Mouse (Mus musculus) embryonic facial prominence, embryonic 11.5 days (tissue): Measurements from ENCODE around the gene Aff4. TPM values are rescaled to one million over a fixed set of nuclear protein-coding genes. Genes with fewer than 3 reads are reported as not detected.

Experiments
- ATAC-seq: fragments of 200-750 bp; cut with Nextera tagmentation; replicated peaks from 2 replicates; pipeline ENCODE4 v1.8.0; 2017; ENCODE audit warnings: low read depth; ENCODE audit not compliant: insufficient number of reproducible peaks, low FRiP score, low TSS enrichment
- DNase-seq: peaks from one replicate; pipeline ENCODE4 v3.0.0-alpha.2; 2015; ENCODE audit warnings: low spot score
- H3K27ac ChIP-seq: fragments of 300-500 bp; sonication (generic); replicated peaks from 2 replicates; pipeline ENCODE4 v1.5.1; 2014; ENCODE audit warnings: mild to moderate bottlenecking, low read depth, low read length, control low read depth
- H3K27me3 ChIP-seq: fragments of 300-500 bp; sonication (generic); 2 replicates; pipeline ENCODE4 v1.6.1; 2014; ENCODE audit warnings: mild to moderate bottlenecking, low read length, moderate library complexity, mixed read lengths; ENCODE audit not compliant: control insufficient read depth, insufficient read depth
- H3K36me3 ChIP-seq: fragments of 300-500 bp; sonication (generic); replicated peaks from 2 replicates; pipeline ENCODE4 v1.6.1; 2014; ENCODE audit warnings: low read depth, mild to moderate bottlenecking, low read length, moderate library complexity, mixed read lengths; ENCODE audit not compliant: control insufficient read depth, insufficient read depth
- H3K4me1 ChIP-seq: fragments of 300-500 bp; sonication (generic); 2 replicates; pipeline ENCODE4 v1.6.1; 2014; ENCODE audit warnings: low read length, mixed read lengths; ENCODE audit not compliant: control insufficient read depth, insufficient read depth
- H3K4me2 ChIP-seq: fragments of 300-500 bp; sonication (generic); 2 replicates; pipeline ENCODE4 v1.6.1; 2014; ENCODE audit warnings: low read depth, mild to moderate bottlenecking, control low read depth, low read length, moderate library complexity
- H3K4me3 ChIP-seq: fragments of 300-500 bp; sonication (generic); 2 replicates; pipeline ENCODE4 v1.5.1; 2014; ENCODE audit warnings: low read depth, low read length, control low read depth
- H3K9ac ChIP-seq: fragments of 300-500 bp; sonication (generic); replicated peaks from 2 replicates; pipeline ENCODE4 v1.6.1; 2014; ENCODE audit warnings: mild to moderate bottlenecking, control low read depth, low read length
- H3K9me3 ChIP-seq: fragments of 300-500 bp; sonication (generic); replicated peaks from 2 replicates; pipeline ENCODE4 v1.6.1; 2016; ENCODE audit warnings: mild to moderate bottlenecking, low read length, inconsistent platforms, mixed read lengths; ENCODE audit not compliant: control insufficient read depth
- WGBS: fragments of 180-500 bp; shearing (Covaris S2); extraction: QIAGEN DNeasy Blood & Tissue Kit; methylation state at CpG from one replicate; pipeline ENCODE4 v1.1.7; 2014; 5-methylcytosine and 5-hydroxymethylcytosine counted together
- polyA plus RNA-seq: library from polyadenylated mRNA; unstranded; fragments of >200 nt; fragmentation: Nextera tagmentation; extraction: Ambion mirVana; gene quantifications from 2 replicates; pipeline ENCODE4 v1.2.1, GENCODE M21; 2014

The Aff4 gene
- polyA plus RNA-seq, result 37.5 and 38.5 TPM in 2 replicates

DNA sequence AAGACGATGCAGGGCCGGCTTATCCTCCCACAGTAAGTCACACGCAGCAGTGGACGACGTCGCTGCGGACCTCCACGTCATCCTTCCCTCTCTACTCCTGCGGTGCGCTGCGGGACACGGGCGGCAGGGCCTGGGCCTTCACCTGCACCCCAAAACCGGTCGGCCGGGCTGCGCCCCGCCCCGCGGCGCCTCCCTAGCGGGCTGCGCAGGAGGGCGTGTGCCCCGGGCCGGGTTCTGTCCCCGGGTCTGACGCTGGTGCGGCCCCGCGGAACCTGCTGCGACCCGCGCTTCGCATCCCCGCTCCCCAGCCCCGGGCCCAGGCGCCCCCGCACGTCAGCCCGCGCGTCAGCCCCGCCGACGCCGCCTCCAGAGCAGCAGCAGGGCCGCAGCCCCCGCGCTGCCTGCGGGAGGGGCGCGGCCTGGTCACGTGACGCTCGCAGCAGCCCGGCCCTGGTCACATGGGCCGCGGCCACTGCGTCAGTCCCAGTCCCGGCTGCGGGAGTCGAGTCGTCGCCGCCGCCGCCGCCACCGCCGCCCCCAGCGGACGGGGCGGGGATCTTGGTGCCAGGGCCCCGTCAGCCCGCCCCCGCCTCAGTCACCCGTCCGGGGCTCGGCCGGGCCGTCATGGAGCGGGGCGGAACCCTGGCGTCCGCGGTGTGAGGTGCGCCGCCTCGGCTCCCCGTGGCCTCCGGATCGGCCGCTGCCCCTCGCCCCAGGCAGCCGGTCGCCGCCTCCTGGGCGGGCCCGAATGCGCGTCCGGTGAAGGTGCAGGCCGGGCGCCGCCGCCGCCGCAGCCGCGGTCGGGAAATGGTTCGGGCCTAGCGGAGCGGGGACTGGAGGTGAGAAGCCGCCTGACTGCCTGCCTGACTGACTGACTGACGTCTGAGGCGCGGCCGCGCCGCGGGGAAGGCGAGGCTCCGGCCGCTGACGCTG is at the start of gene Aff4:
TSS of gene Aff4 (plus strand) at position 543 of the 933 bp plus-strand sequence.
- DNase-seq (peak; percentile 94), ATAC-seq (peak; percentile 89)
- Histone ChIP-seq H3K4me2 (peak within 1 kb of the TSS; percentile 92), H3K27me3 (no peaks in the 10 kb centered on the region), H3K9ac (peak within 1 kb of the TSS; percentile 95), H3K36me3 (no peaks in the 10 kb centered on the region), H3K9me3 (no peaks in the 10 kb centered on the region), H3K4me1 (no peaks in the 10 kb centered on the region), H3K4me3 (peak within 1 kb of the TSS; percentile 95), H3K27ac (peak within 1 kb of the TSS; percentile 85)
- under 1% methylated on average over 102 of the region's 127 CpGs for WGBS

DNA sequence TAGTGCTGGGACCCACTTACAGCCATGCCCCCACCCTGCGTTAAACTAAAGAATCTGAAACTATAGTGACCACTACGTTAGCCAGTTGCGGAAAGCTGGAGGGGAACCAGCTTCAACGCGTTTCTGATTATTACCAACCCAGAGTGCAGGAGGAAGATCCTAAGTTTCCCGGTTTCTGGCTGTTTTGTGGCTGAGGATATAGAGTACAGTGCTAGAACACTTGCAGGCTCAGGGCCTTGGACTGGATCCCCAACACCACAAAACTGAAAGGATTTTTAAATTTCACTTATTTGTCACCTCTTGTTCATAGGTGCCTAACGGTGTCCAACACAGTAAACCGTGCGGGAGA is 49.5 kb upstream of the Aff4 start:
- no peak for ATAC-seq
- H3K9me3 ChIP-seq, result no peaks in the 10 kb centered on the region
- no peaks in the 10 kb centered on the region for H3K4me1 ChIP-seq
- H3K4me3 ChIP-seq, result peak overlapping the region; percentile 95
- peak overlapping the region; percentile 92 for H3K27ac ChIP-seq
- 59% methylated on average over 9 of the region's 9 CpGs for WGBS
- no peaks in the 10 kb centered on the region for H3K36me3 ChIP-seq
- no peaks in the 10 kb centered on the region for H3K27me3 ChIP-seq
- H3K4me2 ChIP-seq, result peak overlapping the region; percentile 54
- H3K9ac ChIP-seq, result peak overlapping the region; percentile 68
- no peak for DNase-seq

DNA sequence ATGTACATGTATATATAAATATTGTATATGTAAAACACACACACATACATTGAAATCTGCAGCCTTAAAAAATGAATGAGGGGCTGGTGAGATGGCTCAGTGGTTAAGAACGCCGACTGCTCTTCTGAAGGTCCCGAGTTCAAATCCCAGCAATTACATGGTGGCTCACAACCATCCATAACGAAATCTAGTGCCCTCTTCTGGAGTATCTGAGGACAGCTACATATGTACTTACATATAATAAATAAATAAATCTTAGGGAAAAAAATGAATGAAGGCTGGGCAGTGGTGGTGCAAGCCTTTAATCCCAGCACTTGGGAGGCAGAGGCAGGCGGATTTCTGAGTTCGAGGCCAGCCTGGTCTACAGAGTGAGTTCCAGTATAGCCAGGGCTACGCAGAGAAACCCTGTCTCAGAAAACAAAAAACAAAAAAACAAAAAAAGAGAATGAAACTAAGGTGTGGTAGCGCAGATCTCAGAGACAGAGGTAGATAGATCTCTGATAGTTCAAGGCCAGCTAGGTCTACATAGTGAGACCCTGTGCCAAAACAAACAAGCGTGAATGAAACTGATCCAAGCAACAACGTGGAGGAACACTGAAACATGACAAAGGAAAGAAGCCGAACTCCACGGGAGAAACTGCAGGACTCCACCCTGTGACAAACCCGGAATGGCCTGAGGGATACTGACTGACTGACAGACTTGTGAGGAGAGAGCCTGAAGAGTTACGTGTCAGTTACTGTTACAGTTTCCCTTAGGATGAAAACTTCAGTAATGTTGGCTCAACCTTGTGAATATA is 46.4 kb upstream of the Aff4 start:
- H3K27me3 ChIP-seq, result no peaks in the 10 kb centered on the region
- no peaks in the 10 kb centered on the region for H3K4me1 ChIP-seq
- no peaks in the 10 kb centered on the region for H3K9me3 ChIP-seq
- H3K4me2 ChIP-seq, result no peak overlapping the region
- WGBS, result 83% methylated on average over 14 of the region's 14 CpGs
- H3K9ac ChIP-seq, result no peak overlapping the region
- no peak overlapping the region for H3K4me3 ChIP-seq
- H3K36me3 ChIP-seq, result no peaks in the 10 kb centered on the region
- H3K27ac ChIP-seq, result no peak overlapping the region
- DNase-seq (no peak), ATAC-seq (no peak)

DNA sequence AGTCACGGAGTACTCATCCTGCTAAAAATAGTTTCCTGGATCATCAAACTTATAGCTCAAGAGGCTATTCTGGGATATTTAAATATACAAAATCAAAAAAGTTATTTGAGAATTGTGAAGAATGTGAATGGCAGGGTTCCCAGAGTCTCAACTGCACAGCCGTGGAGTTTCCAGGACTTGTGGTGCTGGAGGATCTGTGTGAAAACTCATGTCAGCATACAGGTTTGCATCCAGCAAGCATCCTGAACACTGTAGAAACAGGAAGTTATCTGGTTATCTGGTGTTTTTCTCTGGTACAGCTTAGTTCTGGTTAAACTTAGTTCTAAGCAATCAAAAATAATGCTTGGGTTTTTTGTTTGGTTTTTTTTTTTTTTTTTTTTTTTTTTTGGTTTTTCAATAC is 43.7 kb upstream of the Aff4 start:
- ATAC-seq, result no peak
- H3K27me3 ChIP-seq, result no peaks in the 10 kb centered on the region
- no peaks in the 10 kb centered on the region for H3K4me1 ChIP-seq
- DNase-seq, result no peak
- no peaks in the 10 kb centered on the region for H3K36me3 ChIP-seq
- H3K9ac ChIP-seq, result no peak overlapping the region
- H3K4me2 ChIP-seq, result no peak overlapping the region
- H3K4me3 ChIP-seq, result no peak overlapping the region
- H3K9me3 ChIP-seq, result no peaks in the 10 kb centered on the region
- 88% methylated on average over 2 of the region's 2 CpGs for WGBS
- no peak overlapping the region for H3K27ac ChIP-seq

DNA sequence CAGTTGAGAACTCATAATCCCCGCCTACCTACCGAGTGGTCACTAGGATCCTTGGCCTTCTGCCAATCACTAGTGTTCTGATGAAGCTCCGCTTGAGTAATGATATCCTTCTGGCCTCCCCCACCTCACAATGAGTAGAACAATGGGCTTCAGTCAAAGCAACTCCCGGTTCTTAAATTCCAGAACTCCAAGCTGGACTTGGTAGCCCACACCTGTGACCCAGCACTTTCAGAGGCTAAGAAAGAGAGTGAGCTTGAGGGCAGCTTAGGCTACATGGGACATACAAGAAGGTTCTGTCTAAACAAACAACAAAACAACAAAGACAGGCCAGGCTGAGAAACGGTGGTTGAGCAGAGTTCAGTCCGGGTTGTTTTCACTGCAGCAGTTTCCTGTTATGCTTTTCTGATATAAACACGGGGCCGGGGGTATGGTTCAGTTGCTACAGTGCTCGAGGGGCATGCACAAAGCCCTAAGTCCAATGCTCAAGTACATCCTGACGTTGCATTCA is 43.0 kb upstream of the Aff4 start:
- H3K4me3 ChIP-seq, result no peak overlapping the region
- 60% methylated on average over 10 of the region's 10 CpGs for WGBS

DNA sequence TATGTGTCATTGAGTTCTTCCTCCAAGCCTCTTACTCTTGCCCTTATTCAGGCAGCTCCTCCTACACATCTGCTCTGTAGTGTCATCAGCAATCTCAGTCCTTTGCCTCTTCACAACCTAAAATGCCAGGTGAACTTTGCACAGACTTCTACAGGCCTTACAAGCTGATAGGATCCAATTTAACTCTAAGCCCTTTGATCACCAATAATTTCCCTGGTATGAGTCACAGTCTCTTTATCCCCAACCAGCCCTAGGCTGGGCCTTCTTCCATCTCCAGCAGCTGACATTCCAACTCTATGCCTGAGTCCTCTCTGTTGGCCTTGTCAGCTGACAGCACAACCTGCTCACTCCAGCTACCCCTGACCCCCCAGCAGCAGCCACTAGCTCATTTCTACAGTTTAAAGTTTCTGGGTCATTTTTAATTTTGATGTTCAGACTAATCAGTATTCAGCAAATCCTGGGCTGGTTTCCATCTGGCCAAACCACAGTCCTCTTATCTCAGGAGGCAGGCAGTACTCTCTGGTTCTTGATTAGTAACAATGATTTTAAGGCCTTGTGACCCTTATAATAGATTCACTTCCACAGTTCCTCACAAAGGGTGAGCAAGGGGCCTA is 42.3 kb upstream of the Aff4 start:
- Histone ChIP-seq H3K9ac (no peak overlapping the region), H3K4me2 (no peak overlapping the region), H3K4me1 (no peaks in the 10 kb centered on the region), H3K9me3 (no peaks in the 10 kb centered on the region), H3K4me3 (no peak overlapping the region), H3K27ac (no peak overlapping the region), H3K27me3 (no peaks in the 10 kb centered on the region), H3K36me3 (no peaks in the 10 kb centered on the region)
- no peak for DNase-seq
- no peak for ATAC-seq

More for the DNA sequence above, 43.0 kb upstream of the Aff4 start:
- no peak for ATAC-seq
- no peaks in the 10 kb centered on the region for H3K36me3 ChIP-seq
- no peak overlapping the region for H3K4me2 ChIP-seq
- H3K4me1 ChIP-seq, result no peaks in the 10 kb centered on the region
- no peak overlapping the region for H3K27ac ChIP-seq
- H3K9ac ChIP-seq, result no peak overlapping the region
- no peaks in the 10 kb centered on the region for H3K9me3 ChIP-seq
- DNase-seq, result no peak
- no peaks in the 10 kb centered on the region for H3K27me3 ChIP-seq

DNA sequence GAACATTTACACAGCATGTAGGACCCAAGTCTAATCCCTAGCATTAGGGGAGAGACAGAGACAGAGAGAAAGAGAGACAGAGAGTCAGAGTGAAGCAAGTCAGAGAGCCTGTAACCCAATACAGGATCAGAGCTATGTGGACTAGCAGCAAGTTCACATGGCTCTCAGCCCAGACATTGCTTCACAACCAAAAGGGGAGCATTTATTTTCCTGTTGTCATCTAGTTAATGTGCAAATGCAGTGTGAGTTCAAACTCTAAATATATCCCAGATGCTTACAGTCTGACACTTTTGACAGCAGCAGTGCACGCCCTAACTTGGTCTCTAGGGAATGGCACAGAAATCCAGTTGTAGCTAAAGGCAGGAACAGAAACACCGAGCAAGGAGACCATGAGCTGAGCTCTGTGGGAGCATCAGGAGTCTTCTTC is 41.7 kb upstream of the Aff4 start:
- no peak overlapping the region for H3K4me2 ChIP-seq
- H3K4me1 ChIP-seq, result no peaks in the 10 kb centered on the region
- WGBS, result 45% methylated on average over 2 of the region's 2 CpGs
- H3K36me3 ChIP-seq, result no peaks in the 10 kb centered on the region
- no peak overlapping the region for H3K9ac ChIP-seq
- H3K27me3 ChIP-seq, result no peaks in the 10 kb centered on the region
- ATAC-seq, result no peak
- H3K27ac ChIP-seq, result no peak overlapping the region
- no peak overlapping the region for H3K4me3 ChIP-seq
- DNase-seq, result peak; percentile 31
- no peaks in the 10 kb centered on the region for H3K9me3 ChIP-seq
